Mouse (Mus musculus) olfactory bulb, adult 2 months (tissue): Measurements from ENCODE around the gene Gse1. TPM values are rescaled to one million over a fixed set of nuclear protein-coding genes. Genes with fewer than 3 reads are reported as not detected.

Experiments used
- H3K27ac ChIP-seq: fragments of 200-500 bp; 2 replicates; pipeline ENCODE4 v1.5.1; 2012; ENCODE audit warnings: low read depth, low read length; ENCODE audit not compliant: insufficient read depth
- H3K4me1 ChIP-seq: fragments of 200-500 bp; 2 replicates; pipeline ENCODE4 v1.6.1; 2012; ENCODE audit warnings: low read length; ENCODE audit not compliant: control insufficient read depth, insufficient read depth
- H3K4me3 ChIP-seq: fragments of 200-500 bp; 2 replicates; pipeline ENCODE4 v1.5.1; 2012; ENCODE audit warnings: mild to moderate bottlenecking, low read depth, low read length, moderate library complexity; ENCODE audit not compliant: insufficient read depth
- CTCF ChIP-seq: fragments of 200-500 bp; IDR thresholded peaks from 2 replicates; pipeline ENCODE4 v1.5.1; 2012; ENCODE audit warnings: low read depth, mild to moderate bottlenecking, low read length, moderate library complexity; ENCODE audit not compliant: insufficient read depth
- POLR2A ChIP-seq: fragments of 200-500 bp; IDR thresholded peaks from 2 replicates; pipeline ENCODE4 v1.6.1; 2012; ENCODE audit warnings: mild to moderate bottlenecking, low read depth, low read length, moderate library complexity; ENCODE audit not compliant: insufficient read depth
- WGBS: fragments of 180-500 bp; shearing (Covaris S2); methylation state at CpG from one replicate; pipeline ENCODE4 v1.1.7; 2018; 5-methylcytosine and 5-hydroxymethylcytosine counted together
- polyA plus RNA-seq: library from polyadenylated mRNA; stranded (reverse); fragments of >200 nt; gene quantifications from 2 replicates; pipeline ENCODE4 v1.2.4, GENCODE M21; 2012; ENCODE audit warnings: low replicate concordance; ENCODE audit not compliant: missing spikeins, insufficient read depth, insufficient read length

The Gse1 gene
- polyA plus RNA-seq, 1 experiment: 42.5 TPM

DNA sequence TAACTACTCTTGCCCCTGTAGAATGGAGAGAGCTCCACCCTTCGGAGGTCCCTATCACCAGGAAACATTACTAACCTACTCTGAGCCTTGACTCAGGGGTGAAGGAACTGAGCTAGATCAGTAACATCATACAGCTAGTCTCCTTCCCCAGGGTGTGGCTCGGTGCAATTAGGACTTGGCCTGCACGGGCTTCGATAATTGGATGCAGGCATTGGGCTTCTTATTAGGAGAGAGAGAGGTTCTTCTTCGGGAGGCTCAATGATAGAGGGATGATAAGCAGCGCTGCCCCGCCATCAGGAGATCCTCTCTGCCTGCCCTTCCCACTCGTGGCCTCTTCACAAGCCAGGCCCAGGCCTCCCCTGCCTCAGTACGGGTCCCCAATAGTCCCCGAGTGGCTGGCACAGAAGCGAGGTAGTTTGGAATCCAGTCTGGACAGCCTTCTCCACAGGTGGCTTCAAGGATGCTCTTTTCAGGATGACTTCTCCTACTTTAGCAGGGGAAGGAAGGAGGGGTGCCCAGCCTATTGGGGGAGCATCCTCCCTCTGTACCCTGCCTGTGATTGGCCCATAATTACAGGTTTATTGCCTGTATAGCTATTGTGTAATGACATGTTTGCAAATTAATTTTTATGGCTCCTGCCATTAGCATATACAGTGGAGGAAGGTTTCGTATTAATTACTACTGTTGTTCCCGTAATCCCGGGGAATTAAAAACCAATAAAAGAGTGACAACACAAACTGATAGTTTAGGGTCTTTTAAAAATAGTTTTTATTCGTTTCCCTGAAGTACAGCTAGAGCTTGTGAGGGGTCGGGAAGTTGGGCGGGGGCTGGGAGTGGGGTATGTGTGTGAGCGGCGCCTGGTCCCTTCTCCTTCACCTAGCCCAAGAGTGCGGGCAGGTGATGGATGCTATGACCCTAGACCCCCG lies 257.6 kb downstream of the Gse1 start:
- Histone ChIP-seq H3K27ac (0 out of 2 replicates have a peak overlapping the region, but pooled peaks have one; percentile 11), H3K4me1 (peaks cover 43% of the 10 kb centered on the region), H3K4me3 (peak overlapping the region; percentile 80)
- 36% methylated on average over 21 of the region's 21 CpGs for WGBS
- no peak for TF ChIP-seq CTCF
- no peak for TF ChIP-seq POLR2A

DNA sequence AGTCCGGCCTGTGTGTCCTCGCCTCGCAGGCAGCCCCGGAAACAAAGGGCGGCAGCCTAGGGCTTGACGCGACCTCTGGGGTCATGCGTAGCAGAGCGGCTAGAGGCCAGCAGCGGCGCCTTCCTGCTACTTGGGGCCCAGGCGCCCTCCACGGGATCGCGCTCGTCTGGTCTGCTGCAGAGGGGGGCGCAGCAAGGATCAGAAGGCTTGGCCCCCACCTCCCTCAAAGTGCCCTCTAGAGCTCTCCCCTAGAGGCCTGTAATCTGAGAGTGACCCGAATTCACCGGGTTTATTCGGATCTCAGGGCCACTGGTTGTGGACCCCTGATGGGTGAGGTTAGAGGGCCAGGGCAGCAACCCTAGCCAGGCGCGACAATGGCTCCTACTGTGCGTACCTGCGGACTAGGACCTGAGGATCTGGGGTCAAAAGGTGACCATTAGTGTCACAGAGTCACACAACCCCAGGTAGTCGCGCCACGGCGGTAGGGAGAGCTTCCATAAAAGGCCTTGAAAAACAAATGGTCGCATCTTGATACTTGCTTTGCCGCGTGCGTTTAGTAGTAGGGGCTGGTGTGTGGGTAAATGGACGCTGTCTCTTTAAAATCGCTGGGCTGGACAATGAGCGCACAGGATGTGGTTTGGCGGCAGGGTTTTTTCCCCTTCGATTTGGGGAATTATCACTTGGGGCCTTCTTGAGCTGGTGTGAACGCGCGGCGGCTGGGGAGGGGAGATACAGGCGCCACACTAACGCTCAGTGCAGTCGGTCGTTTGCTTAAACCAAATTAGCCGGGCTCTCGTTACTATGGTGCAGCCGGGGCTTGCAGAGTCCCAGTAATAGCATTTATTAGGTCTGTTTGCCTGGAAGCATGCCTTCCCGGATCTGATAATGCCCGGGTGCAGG lies 258.5 kb downstream of the Gse1 start:
- WGBS: 16% methylated on average over 50 of the region's 50 CpGs
- Histone ChIP-seq H3K4me3 (peak overlapping the region; percentile 80), H3K27ac (peak overlapping the region; percentile 86), H3K4me1 (peaks cover 52% of the 10 kb centered on the region)
- TF ChIP-seq POLR2A: no peak
- no peak for TF ChIP-seq CTCF

DNA sequence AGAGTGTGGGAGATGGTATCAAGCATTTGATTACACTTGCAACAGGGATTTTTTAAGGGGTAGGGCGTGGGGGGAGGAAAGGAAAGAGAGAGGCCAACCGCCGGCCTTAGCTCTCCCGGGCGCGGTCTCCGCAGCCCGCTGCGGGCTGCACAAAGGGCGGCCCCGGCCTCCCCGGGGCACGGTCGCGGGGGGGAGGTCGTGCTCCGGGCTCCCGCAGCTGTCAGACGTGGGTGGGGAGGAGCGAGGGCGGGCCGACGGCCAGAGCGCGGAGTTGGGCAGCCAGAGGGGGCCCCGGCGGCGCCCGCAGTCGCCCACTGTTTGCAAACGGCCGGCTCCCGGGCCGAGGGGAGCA lies 259.1 kb downstream of the Gse1 start:
- TF ChIP-seq CTCF (no peak), POLR2A (peak; percentile 9; the same call in 1 of the 2 replicates)
- Histone ChIP-seq H3K4me3 (peak overlapping the region; percentile 80), H3K27ac (peak overlapping the region; percentile 86), H3K4me1 (peaks cover 57% of the 10 kb centered on the region)
- under 1% methylated on average over 34 of the region's 34 CpGs for whole genome bisulfite sequencing

DNA sequence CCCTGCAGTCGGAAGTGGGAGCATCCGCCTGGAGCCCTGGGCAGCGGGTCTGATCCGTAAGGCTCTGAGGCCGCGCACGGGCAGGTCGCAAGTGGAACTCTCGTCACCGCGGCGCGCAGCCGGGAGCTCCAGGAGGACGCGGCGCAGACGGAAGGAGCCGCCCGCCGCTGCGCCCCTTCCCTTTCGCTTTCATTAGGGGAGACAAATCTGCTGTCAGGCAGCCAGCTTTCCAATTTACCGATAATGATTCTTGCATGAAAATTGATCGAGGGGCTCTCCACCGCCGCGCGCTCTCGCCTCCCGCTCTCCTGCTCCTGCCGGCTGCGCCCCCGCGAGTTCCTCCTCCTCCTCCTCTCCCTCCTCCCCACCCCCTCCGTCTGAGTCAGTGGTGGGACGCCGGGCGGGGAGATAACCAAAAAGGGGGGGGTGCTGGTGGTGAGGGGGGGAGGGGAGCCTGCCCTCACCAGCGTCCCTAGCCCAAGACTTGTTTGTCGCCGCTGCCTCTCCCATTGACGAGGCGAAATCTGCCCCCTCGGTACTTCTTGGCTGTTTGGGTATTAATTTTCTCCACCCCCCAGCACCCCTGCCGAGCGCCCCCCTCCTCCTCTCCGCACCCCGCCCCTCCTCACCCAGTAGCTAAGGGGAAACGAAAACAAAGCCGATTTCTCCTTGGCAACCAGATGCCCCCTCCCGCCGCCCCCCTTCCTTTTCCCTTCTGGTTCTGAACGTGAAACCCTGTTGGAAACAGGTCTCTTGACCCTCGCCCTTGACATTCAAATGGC lies 259.7 kb downstream of the Gse1 start:
- under 1% methylated on average over 52 of the region's 55 CpGs for WGBS

DNA sequence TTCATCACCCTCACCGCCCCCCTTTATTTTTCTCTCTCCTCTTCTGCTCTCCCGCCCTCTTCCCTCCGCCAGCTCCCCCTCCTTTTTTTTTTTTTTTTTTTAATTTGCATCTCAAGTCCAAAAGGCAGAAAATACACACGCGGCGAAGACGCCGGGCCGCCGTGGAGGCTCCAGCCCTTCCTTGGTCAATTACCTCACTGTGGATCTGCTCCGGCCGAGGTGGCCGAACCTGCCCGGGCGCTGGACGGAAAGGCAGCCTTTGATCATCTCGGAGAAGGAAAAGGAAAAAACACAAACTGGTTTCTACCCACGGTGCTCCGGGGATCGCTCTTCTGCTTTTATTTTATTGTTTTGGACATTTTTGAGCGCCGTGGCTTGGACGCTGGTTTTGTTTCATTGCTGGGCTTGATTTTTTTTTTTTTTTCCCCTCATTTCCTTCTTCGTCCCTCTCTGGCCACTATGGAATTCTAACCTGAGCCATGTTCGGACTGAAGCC lies 260.4 kb downstream of the Gse1 start:
- TF ChIP-seq POLR2A (no peak), CTCF (no peak)
- Histone ChIP-seq H3K27ac (peak overlapping the region; percentile 97), H3K4me3 (peak overlapping the region; percentile 80), H3K4me1 (peaks cover 65% of the 10 kb centered on the region)
- WGBS: under 1% methylated on average over 23 of the region's 25 CpGs

More for the DNA sequence above, 259.7 kb downstream of the Gse1 start:
- Histone ChIP-seq H3K27ac (peak overlapping the region; percentile 97), H3K4me3 (peak overlapping the region; percentile 80), H3K4me1 (peaks cover 63% of the 10 kb centered on the region)
- no peak; the same call in none of the 2 replicates for TF ChIP-seq POLR2A
- TF ChIP-seq CTCF: no peak

DNA sequence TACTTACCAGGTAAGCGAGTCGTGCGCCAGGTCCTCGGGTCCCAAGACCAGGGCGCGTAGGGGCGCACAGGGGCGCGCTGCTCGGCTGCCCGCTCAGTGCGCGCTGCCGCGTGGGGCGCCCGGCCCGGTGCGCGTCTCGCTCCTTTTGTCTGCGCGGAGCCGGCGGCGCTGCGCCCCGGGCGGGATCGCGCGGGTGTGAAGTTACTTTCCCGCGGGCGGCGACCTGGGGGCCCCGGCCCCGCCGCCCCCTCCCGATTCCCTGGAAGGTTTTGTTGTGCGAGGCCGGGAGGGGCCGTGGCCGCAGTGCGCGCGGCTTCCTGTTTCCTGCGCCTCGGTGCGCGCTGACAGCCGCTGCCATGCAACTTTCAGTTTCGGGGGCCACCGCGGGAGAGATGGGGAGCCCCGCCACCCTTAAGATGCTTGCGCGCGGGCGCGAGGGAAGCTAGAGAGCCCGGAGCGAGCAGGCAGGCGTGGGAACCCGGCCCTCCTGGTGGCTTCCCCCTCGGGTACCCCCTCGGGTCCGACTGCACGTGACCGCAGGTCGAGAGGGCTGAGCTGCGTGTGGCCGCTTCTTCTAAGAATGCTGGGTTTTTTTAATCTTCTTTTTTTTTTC lies 261.0 kb downstream of the Gse1 start:
- peaks cover 65% of the 10 kb centered on the region for H3K4me1 ChIP-seq
- H3K27ac ChIP-seq: peak overlapping the region; percentile 97
- no peak for TF ChIP-seq POLR2A
- no peak for TF ChIP-seq CTCF
- H3K4me3 ChIP-seq: peak overlapping the region; percentile 80
- under 1% methylated on average over 73 of the region's 73 CpGs for WGBS

DNA sequence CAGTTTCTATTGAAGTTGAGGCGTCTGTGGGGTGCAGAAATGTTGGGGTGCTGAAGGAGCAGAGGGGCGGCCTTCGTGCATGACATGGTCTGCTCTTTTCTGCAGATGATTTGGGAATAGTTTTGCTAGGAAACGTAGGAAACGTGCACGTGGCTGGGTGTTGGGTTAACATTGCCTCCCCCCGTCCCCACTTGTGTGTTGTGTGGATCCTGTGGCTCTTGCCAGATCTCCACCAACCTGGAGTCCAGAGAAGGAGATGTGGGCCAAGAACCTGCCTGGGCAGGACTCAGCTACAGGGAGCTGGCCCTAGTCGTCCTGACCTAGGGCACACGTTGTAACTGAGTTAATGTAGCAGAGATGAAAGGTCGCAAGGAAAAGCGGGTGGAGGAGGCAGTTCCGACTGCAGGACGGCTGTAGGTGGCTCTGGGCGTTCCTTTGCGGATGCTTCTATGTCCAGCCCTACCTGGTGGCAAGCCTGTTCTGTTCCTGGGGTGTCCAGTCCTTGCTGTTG lies 261.6 kb downstream of the Gse1 start:
- Histone ChIP-seq H3K4me3 (peak overlapping the region; percentile 80), H3K27ac (peak overlapping the region; percentile 97; the same call in 1 of the 2 replicates), H3K4me1 (peaks cover 63% of the 10 kb centered on the region)
- 18% methylated on average over 15 of the region's 15 CpGs for WGBS
- TF ChIP-seq CTCF: no peak
- TF ChIP-seq POLR2A: no peak

DNA sequence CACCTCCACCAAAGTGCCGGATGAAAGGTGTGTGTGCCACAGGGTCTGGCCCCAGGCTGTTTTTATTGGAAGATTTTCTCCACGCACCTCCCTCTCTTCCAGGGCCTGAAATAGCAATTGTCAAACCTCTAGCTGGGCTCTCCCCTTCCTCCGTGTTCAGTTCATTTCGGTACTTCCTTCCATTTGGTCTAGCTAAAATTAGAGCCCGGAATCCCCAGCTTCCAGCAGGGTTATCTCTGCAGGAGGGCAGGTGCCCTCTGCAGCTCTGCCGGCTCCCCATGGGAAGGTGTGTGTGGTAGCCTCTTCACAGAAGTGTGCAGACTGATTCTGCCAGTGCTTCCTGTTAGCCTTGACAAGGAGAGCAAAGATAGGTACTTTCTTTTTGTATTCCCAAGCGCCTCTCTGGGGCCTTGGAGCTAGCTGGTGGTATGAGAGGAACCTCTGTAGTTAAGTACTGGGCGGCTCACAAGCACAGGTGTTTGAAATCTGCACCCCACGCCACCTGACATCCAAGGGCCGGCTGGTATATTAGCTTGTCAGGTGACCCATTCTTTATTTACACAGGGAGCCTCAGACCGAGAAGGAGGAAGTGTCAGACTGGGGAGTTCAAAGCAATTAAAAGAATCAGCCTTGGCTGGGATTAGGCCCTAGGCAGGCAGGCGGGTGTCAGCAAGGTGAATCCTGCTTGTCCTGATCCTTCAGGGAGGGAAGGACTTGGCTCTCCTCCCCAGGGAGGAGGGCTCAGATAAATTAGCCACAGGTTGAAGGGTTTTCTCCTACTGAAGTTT lies 262.3 kb downstream of the Gse1 start:
- peaks cover 65% of the 10 kb centered on the region for H3K4me1 ChIP-seq
- peak overlapping the region; percentile 97; the same call in 1 of the 2 replicates for H3K27ac ChIP-seq
- TF ChIP-seq CTCF (no peak), POLR2A (no peak)
- peak overlapping the region; percentile 80 for H3K4me3 ChIP-seq
- 17% methylated on average over 12 of the region's 12 CpGs for WGBS
